18 mouse cellular contexts compared by ENCODE assay signal in the genomic region with DNA sequence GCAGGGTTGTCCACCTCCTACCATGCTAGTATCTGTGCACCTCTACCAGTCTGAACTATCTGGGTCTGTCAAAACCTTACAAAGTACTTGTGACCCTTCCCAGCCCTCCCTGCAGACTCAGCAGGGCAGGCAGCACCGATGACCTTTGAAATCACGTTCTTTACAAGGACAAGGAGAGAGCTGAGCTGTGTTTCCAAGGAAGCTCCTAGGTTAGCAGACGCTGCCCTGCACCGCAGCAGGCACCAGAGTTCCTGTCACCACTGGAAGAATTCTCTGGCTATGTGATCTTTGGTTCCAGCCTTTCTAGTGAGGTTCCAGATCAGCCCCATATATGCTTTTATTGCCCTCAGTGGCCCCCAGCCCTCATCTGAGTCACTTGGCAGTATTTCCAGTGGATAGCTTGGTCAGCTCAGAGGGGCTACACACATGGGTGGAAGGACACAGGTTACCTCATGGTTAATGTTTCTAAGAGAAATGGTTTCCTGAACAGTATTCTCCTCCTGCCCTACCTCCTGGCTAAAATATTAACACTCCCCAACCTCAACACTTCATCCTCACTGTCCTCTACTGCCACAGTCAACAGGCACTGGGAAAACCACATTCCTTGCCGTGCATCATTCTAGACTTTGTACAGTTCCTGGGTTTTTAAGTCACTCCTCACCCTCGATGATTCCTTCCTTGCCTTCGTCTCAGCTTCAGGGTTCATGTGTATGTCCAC.
A peak's percentile ranks its signal among the peaks of the same experiment; 100 is the strongest.
DNase-seq lines count a peak whose midpoint lies in the region; ATAC-seq and TF ChIP-seq lines count a peak whose summit lies in the region.
"Had no signal": no experiment of that assay in that cellular context is flagged by ENCODE, and none has a peak within 500 bp of the region (broad histone marks: within the 10 kb centered on the region; RNA-seq: fewer than 3 reads in every experiment).

No protein-coding gene starts in this region.

- no peaks in the 10 kb centered on the region for H3K9me3 ChIP-seq in embryonic facial prominence, embryonic 12.5 days
- no peaks in the 10 kb centered on the region for H3K9me3 ChIP-seq in stomach, embryonic 14.5 days (ENCODE audit: control insufficient read depth, low read depth, low read length)
- no peaks in the 10 kb centered on the region for H3K9me3 ChIP-seq in midbrain, postnatal 0 days (ENCODE audit: low read length)
- H3K9me3 ChIP-seq: forebrain, embryonic 13.5 days; midbrain, embryonic 15.5 days had no signal

- WGBS in embryonic facial prominence, embryonic 12.5 days: 73% methylated on average over 7 of the region's 7 CpGs
- 69% methylated on average over 7 of the region's 7 CpGs for WGBS in stomach, embryonic 14.5 days
- 83% methylated on average over 7 of the region's 7 CpGs for WGBS in midbrain, postnatal 0 days

- DNase-seq in kidney, adult 8-10 months: peak; percentile 13 to 40
- peak; percentile 10 to 34 for DNase-seq in kidney, postnatal 25 days
- DNase-seq in midbrain, postnatal 0 days (ENCODE audit: low spot score): no peak
- DNase-seq in layer of hippocampus, postnatal 14 days (ENCODE audit: low spot score in 2 of 2): no peak
- no peak for DNase-seq in right cerebral cortex, postnatal 10 days (ENCODE audit: low spot score in 2 of 2)
- DNase-seq: adrenal gland, postnatal 36 days; cerebellum, adult 8-10 months; gastrocnemius, postnatal 36 days; heart, postnatal 4 days; lung, postnatal 10 days; thymus, postnatal 4 days had no signal

- no peaks in the 10 kb centered on the region for H3K36me3 ChIP-seq in embryonic facial prominence, embryonic 12.5 days
- no peaks in the 10 kb centered on the region for H3K36me3 ChIP-seq in stomach, embryonic 14.5 days (ENCODE audit: control insufficient read depth, insufficient read depth, low read length)
- no peaks in the 10 kb centered on the region for H3K36me3 ChIP-seq in midbrain, postnatal 0 days (ENCODE audit: insufficient read depth, low read length)
- H3K36me3 ChIP-seq: midbrain, embryonic 15.5 days had no signal

- H3K4me2 ChIP-seq in embryonic facial prominence, embryonic 12.5 days (replicated peaks): no peak overlapping the region
- no peak overlapping the region for H3K4me2 ChIP-seq in stomach, embryonic 14.5 days (replicated peaks; ENCODE audit: low read depth, low read length)
- H3K4me2 ChIP-seq in midbrain, postnatal 0 days (ENCODE audit: low read depth, low read length, poor library complexity, severe bottlenecking): no peak overlapping the region
- H3K4me2 ChIP-seq: forebrain, embryonic 13.5 days; midbrain, embryonic 15.5 days had no signal

- peaks cover 18% of the 10 kb centered on the region; the same call in 1 of the 2 replicates for H3K4me1 ChIP-seq in embryonic facial prominence, embryonic 12.5 days
- H3K4me1 ChIP-seq in stomach, embryonic 14.5 days (ENCODE audit: control insufficient read depth, insufficient read depth, low read length): peaks cover 8% of the 10 kb centered on the region; the same call in 1 of the 2 replicates
- no peaks in the 10 kb centered on the region for H3K4me1 ChIP-seq in midbrain, postnatal 0 days (ENCODE audit: insufficient read depth, low read length)
- H3K4me1 ChIP-seq: forebrain, embryonic 13.5 days; megakaryocyte, embryonic 14.5 days; midbrain, embryonic 15.5 days had no signal

- no peak; the same call in 1 of the 2 replicates for ATAC-seq in embryonic facial prominence, embryonic 12.5 days (ENCODE audit: insufficient number of reproducible peaks, insufficient read depth, low FRiP score, low TSS enrichment)
- ATAC-seq in stomach, embryonic 14.5 days (ENCODE audit: insufficient number of reproducible peaks, insufficient read depth, low FRiP score, low read depth): no peak
- ATAC-seq in midbrain, postnatal 0 days (ENCODE audit: low FRiP score): no peak
- ATAC-seq: forebrain, embryonic 13.5 days; midbrain, embryonic 15.5 days; Patski had no signal

- H3K27ac ChIP-seq in embryonic facial prominence, embryonic 12.5 days: peak overlapping the region; percentile 30; the same call in 1 of the 2 replicates
- H3K27ac ChIP-seq in stomach, embryonic 14.5 days (ENCODE audit: low read length): peak overlapping the region; percentile 48; the same call in 1 of the 2 replicates
- no peak overlapping the region for H3K27ac ChIP-seq in midbrain, postnatal 0 days (ENCODE audit: low read depth, low read length)
- H3K27ac ChIP-seq: forebrain, embryonic 13.5 days; hindbrain, postnatal 0 days; midbrain, embryonic 15.5 days had no signal

- H3K9ac ChIP-seq in embryonic facial prominence, embryonic 12.5 days: no peak overlapping the region
- no peak overlapping the region for H3K9ac ChIP-seq in stomach, embryonic 14.5 days (replicated peaks; ENCODE audit: low read depth, low read length)
- no peak overlapping the region for H3K9ac ChIP-seq in midbrain, postnatal 0 days (replicated peaks; ENCODE audit: low read length, poor library complexity, severe bottlenecking)
- H3K9ac ChIP-seq: forebrain, embryonic 13.5 days; midbrain, embryonic 15.5 days had no signal

- no peak overlapping the region for H3K4me3 ChIP-seq in embryonic facial prominence, embryonic 12.5 days
- no peak overlapping the region for H3K4me3 ChIP-seq in stomach, embryonic 14.5 days (ENCODE audit: low read depth, low read length)
- H3K4me3 ChIP-seq in midbrain, postnatal 0 days (ENCODE audit: low read depth, low read length): no peak overlapping the region
- H3K4me3 ChIP-seq: forebrain, embryonic 13.5 days; megakaryocyte, embryonic 14.5 days; midbrain, embryonic 15.5 days had no signal

- no peaks in the 10 kb centered on the region for H3K27me3 ChIP-seq in embryonic facial prominence, embryonic 12.5 days
- H3K27me3 ChIP-seq in stomach, embryonic 14.5 days (ENCODE audit: control insufficient read depth, insufficient read depth, low read length): no peaks in the 10 kb centered on the region
- H3K27me3 ChIP-seq in midbrain, postnatal 0 days (ENCODE audit: insufficient read depth, low read length): no peaks in the 10 kb centered on the region
- H3K27me3 ChIP-seq: forebrain, embryonic 13.5 days; megakaryocyte, embryonic 14.5 days; midbrain, embryonic 15.5 days; Patski had no signal

- TF ChIP-seq CTCF in midbrain, postnatal 0 days (IDR thresholded peaks at IDR 0.05): no peak

Comparison
In these comparisons a context has a peak if more than half of its experiments do, and no peak if none do; other contexts are left out.
1. DNase-seq: peak in kidney, adult 8-10 months (2 of 2) and kidney, postnatal 25 days (2 of 2); none in midbrain, postnatal 0 days (single experiment), layer of hippocampus, postnatal 14 days (0 of 2) and right cerebral cortex, postnatal 10 days (0 of 2).